Mouse (Mus musculus): ENCODE measurements around the gene Grip1. TPM values are rescaled to one million over a fixed set of nuclear protein-coding genes. Genes with fewer than 3 reads are reported as not detected.
"Not testable (repeated sequence)": the region's sequence is repeated elsewhere in the genome, so short reads cannot be mapped to it uniquely, and the experiment has no call there.

Grip1 gene
- polyA plus RNA-seq, 1 experiment = 0.08 TPM

GRCm38 (mm10) chr10:120100806-120101205, 647.2 kb downstream of the Grip1 start:
- H3K4me3 ChIP-seq = no peak overlapping the region
- no peak overlapping the region for H3ac ChIP-seq (ENCODE audit: control insufficient read depth, insufficient read length)
- peaks cover 21% of the 10 kb centered on the region for H3K36me3 ChIP-seq (ENCODE audit: control insufficient read depth, insufficient read depth)
- no peak for TF ChIP-seq TCF3 (IDR thresholded peaks at IDR 0.05; ENCODE audit: insufficient read length, low read depth)
- TF ChIP-seq MAX (IDR thresholded peaks at IDR 0.05; ENCODE audit: low read depth) = no peak
- TF ChIP-seq SRF (IDR thresholded peaks at IDR 0.05; ENCODE audit: control insufficient read depth, insufficient read length, low read depth) = no peak
- TF ChIP-seq MYOD1 (IDR thresholded peaks at IDR 0.05; ENCODE audit: control insufficient read depth in 1 of 3, insufficient read length in 2 of 3, low read depth in 2 of 3) = no peak
- no peak for TF ChIP-seq E2F4 (IDR thresholded peaks at IDR 0.05; ENCODE audit: insufficient read depth)
- no peak for TF ChIP-seq TCF12 (IDR thresholded peaks at IDR 0.05; ENCODE audit: insufficient read depth, poor library complexity, severe bottlenecking)
- no peak for TF ChIP-seq MYOG (IDR thresholded peaks at IDR 0.05; ENCODE audit: control insufficient read depth in 1 of 3, insufficient read depth in 1 of 3, insufficient read length in 2 of 3, low read depth in 2 of 3)
- no peak for TF ChIP-seq USF1 (IDR thresholded peaks at IDR 0.05; ENCODE audit: low read depth)
- TF ChIP-seq REST (IDR thresholded peaks at IDR 0.05; ENCODE audit: insufficient read depth, insufficient read length) = no peak
- TF ChIP-seq POLR2A (IDR thresholded peaks at IDR 0.05; ENCODE audit: insufficient read length, low read depth) = no peak
- H3K79me2 ChIP-seq (ENCODE audit: control insufficient read depth, insufficient read depth) = no peaks in the 10 kb centered on the region
- no peak overlapping the region for H3K4me2 ChIP-seq (ENCODE audit: low read depth)
- no peaks in the 10 kb centered on the region for H3K27me3 ChIP-seq (ENCODE audit: control insufficient read depth, insufficient read depth, insufficient read length)

GRCm38 (mm10) chr10:120111691-120112319, 658.2 kb downstream of the Grip1 start:
- H3ac ChIP-seq (ENCODE audit: control insufficient read depth, insufficient read length) = peak overlapping the region; percentile 1
- no peaks in the 10 kb centered on the region for H3K79me2 ChIP-seq (ENCODE audit: control insufficient read depth, insufficient read depth)
- TF ChIP-seq CEBPB (IDR thresholded peaks at IDR 0.05; ENCODE audit: insufficient read depth, poor library complexity, severe bottlenecking) = no peak
- TF ChIP-seq POLR2AphosphoS2 (IDR thresholded peaks at IDR 0.05; ENCODE audit: insufficient read length, low read depth) = no peak
- peak overlapping the region; percentile 88 for H3K4me2 ChIP-seq (ENCODE audit: low read depth)
- no peaks in the 10 kb centered on the region for H3K27me3 ChIP-seq (ENCODE audit: control insufficient read depth, insufficient read depth, insufficient read length)
- peaks cover 1% of the 10 kb centered on the region for H3K36me3 ChIP-seq (ENCODE audit: control insufficient read depth, insufficient read depth)
- H3K4me3 ChIP-seq = peak overlapping the region; percentile 68

GRCm38 (mm10) chr10:120112507-120113396, 659.1 kb downstream of the Grip1 start, which contains the start of gene Helb:
Gene Helb (minus strand): TSS chr10:120112987.
- peak within 1 kb of the TSS; percentile 1 for H3ac ChIP-seq (ENCODE audit: control insufficient read depth, insufficient read length)
- H3K27me3 ChIP-seq (ENCODE audit: control insufficient read depth, insufficient read depth, insufficient read length) = no peaks in the 10 kb centered on the region
- TF ChIP-seq E2F4 (IDR thresholded peaks at IDR 0.05; ENCODE audit: insufficient read depth) (no peak), POLR2A (IDR thresholded peaks at IDR 0.05; ENCODE audit: insufficient read length, low read depth) (peak; percentile 43), TCF12 (IDR thresholded peaks at IDR 0.05; ENCODE audit: insufficient read depth, poor library complexity, severe bottlenecking) (no peak), CEBPB (IDR thresholded peaks at IDR 0.05; ENCODE audit: insufficient read depth, poor library complexity, severe bottlenecking) (no peak), POLR2AphosphoS2 (IDR thresholded peaks at IDR 0.05; ENCODE audit: insufficient read length, low read depth) (no peak), TCF3 (IDR thresholded peaks at IDR 0.05; ENCODE audit: insufficient read length, low read depth) (no peak), USF1 (IDR thresholded peaks at IDR 0.05; ENCODE audit: low read depth) (no peak), MYOG (IDR thresholded peaks at IDR 0.05; ENCODE audit: control insufficient read depth in 1 of 3, insufficient read depth in 1 of 3, insufficient read length in 2 of 3, low read depth in 2 of 3) (no peak), MAX (IDR thresholded peaks at IDR 0.05; ENCODE audit: low read depth) (no peak), SRF (IDR thresholded peaks at IDR 0.05; ENCODE audit: control insufficient read depth, insufficient read length, low read depth) (no peak), MYOD1 (IDR thresholded peaks at IDR 0.05; ENCODE audit: control insufficient read depth in 1 of 3, insufficient read length in 2 of 3, low read depth in 2 of 3) (peak in 1 of 3 experiments; percentile 55), REST (IDR thresholded peaks at IDR 0.05; ENCODE audit: insufficient read depth, insufficient read length) (no peak)
- no peaks in the 10 kb centered on the region for H3K36me3 ChIP-seq (ENCODE audit: control insufficient read depth, insufficient read depth)
- no peaks in the 10 kb centered on the region for H3K79me2 ChIP-seq (ENCODE audit: control insufficient read depth, insufficient read depth)
- peak within 1 kb of the TSS; percentile 68 for H3K4me3 ChIP-seq
- H3K4me2 ChIP-seq (ENCODE audit: low read depth) = peak within 1 kb of the TSS; percentile 88

- not testable (repeated sequence) for H3ac ChIP-seq (ENCODE audit: control insufficient read depth, insufficient read length); H3K36me3 ChIP-seq (ENCODE audit: control insufficient read depth, insufficient read depth); H3K79me2 ChIP-seq (ENCODE audit: control insufficient read depth, insufficient read depth); H3K27me3 ChIP-seq (ENCODE audit: control insufficient read depth, insufficient read depth, insufficient read length)
- Histone ChIP-seq H3K4me3 (peak overlapping the region; percentile 68), H3K4me2 (ENCODE audit: low read depth) (peak overlapping the region; percentile 73)
Measured at GRCm38 (mm10) chr10:120113482-120113881, 659.9 kb downstream of the Grip1 start.

DNA sequence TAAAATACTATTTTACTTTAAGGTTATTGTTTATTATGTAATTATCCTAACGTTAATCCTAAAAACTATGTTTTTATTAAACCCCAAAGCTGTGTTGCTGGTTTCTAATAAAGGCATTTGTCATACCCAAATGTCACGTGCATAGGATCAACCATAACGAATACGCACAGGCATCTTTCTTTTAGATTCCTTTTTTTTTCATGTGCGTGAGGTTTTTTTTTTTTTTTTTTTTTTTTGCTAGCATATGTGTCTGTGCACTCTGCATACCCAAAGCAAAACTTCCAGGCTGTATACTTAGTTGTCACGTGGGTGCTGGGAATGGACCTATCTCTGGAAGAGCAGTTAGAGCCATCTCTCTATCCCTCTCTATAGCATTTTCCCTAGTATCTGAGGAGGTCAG, 660.4 kb downstream of the Grip1 start:
- Histone ChIP-seq H3K36me3 (ENCODE audit: control insufficient read depth, insufficient read depth) (no peaks in the 10 kb centered on the region), H3K4me2 (ENCODE audit: low read depth) (no peak overlapping the region), H3ac (ENCODE audit: control insufficient read depth, insufficient read length) (no peak overlapping the region), H3K4me3 (no peak overlapping the region), H3K27me3 (ENCODE audit: control insufficient read depth, insufficient read depth, insufficient read length) (no peaks in the 10 kb centered on the region), H3K79me2 (ENCODE audit: control insufficient read depth, insufficient read depth) (no peaks in the 10 kb centered on the region)
- TF ChIP-seq POLR2AphosphoS2 (IDR thresholded peaks at IDR 0.05; ENCODE audit: insufficient read length, low read depth) (no peak), TCF3 (IDR thresholded peaks at IDR 0.05; ENCODE audit: insufficient read length, low read depth) (no peak), USF1 (IDR thresholded peaks at IDR 0.05; ENCODE audit: low read depth) (no peak), TCF12 (IDR thresholded peaks at IDR 0.05; ENCODE audit: insufficient read depth, poor library complexity, severe bottlenecking) (no peak), SRF (IDR thresholded peaks at IDR 0.05; ENCODE audit: control insufficient read depth, insufficient read length, low read depth) (no peak), POLR2A (IDR thresholded peaks at IDR 0.05; ENCODE audit: insufficient read length, low read depth) (no peak), MYOD1 (IDR thresholded peaks at IDR 0.05; ENCODE audit: control insufficient read depth in 1 of 3, insufficient read length in 2 of 3, low read depth in 2 of 3) (no peak), MYOG (IDR thresholded peaks at IDR 0.05; ENCODE audit: control insufficient read depth in 1 of 3, insufficient read depth in 1 of 3, insufficient read length in 2 of 3, low read depth in 2 of 3) (no peak), E2F4 (IDR thresholded peaks at IDR 0.05; ENCODE audit: insufficient read depth) (no peak), MAX (IDR thresholded peaks at IDR 0.05; ENCODE audit: low read depth) (no peak), REST (IDR thresholded peaks at IDR 0.05; ENCODE audit: insufficient read depth, insufficient read length) (no peak), CEBPB (IDR thresholded peaks at IDR 0.05; ENCODE audit: insufficient read depth, poor library complexity, severe bottlenecking) (no peak)

Measured in myocyte (in vitro differentiated cells).